Mouse (Mus musculus) testis, adult 10 weeks (tissue): Measurements from ENCODE around the gene Mcl1. TPM values are rescaled to one million over a fixed set of nuclear protein-coding genes. Genes with fewer than 3 reads are reported as not detected.

Experiments
- polyA plus RNA-seq: library from polyadenylated mRNA; stranded (reverse); fragments of 350-450 nt; fragmentation: Illumina TruSeq; extraction: RNeasy Lipid Tissue Mini Kit (QIAGEN cat#74804); gene quantifications from one replicate; pipeline ENCODE4 v1.2.3, GENCODE M21; 2014; ENCODE audit warnings: low read depth, low replicate concordance

The Mcl1 gene
- 72.5 TPM for polyA plus RNA-seq

DNA sequence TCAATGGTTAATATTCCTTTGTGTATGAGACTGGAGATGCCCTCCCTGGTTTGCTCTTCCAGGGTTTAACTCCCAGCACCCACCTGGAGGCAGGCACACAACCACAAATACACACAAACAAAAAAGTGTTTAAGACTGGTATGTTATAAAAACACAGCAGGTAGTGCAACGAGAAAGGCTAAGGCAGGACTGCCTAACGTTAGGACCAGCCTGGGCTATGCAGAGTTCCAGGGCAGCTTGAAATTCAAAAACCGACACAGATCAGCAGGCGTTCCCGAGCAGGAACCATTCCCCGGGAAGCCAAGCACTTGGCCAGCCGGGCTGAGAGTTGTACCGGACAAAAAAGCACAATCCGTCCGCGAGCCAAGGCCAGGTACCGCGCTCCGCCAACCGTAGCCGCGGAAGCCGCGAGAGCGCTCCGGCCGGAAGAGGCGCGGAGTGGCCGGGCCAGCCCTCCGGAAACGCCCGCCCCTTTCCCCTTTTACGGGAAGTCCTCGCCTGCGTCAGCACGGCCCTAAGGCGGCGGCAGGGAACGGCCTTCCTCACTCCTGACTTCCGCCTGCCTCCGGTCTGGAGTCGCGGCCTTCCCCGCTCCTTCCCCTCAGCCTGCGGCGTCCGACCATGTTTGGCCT, at the start of gene Mcl1:
Gene Mcl1 (plus strand): TSS at position 553 of the 632 bp plus-strand sequence.

DNA sequence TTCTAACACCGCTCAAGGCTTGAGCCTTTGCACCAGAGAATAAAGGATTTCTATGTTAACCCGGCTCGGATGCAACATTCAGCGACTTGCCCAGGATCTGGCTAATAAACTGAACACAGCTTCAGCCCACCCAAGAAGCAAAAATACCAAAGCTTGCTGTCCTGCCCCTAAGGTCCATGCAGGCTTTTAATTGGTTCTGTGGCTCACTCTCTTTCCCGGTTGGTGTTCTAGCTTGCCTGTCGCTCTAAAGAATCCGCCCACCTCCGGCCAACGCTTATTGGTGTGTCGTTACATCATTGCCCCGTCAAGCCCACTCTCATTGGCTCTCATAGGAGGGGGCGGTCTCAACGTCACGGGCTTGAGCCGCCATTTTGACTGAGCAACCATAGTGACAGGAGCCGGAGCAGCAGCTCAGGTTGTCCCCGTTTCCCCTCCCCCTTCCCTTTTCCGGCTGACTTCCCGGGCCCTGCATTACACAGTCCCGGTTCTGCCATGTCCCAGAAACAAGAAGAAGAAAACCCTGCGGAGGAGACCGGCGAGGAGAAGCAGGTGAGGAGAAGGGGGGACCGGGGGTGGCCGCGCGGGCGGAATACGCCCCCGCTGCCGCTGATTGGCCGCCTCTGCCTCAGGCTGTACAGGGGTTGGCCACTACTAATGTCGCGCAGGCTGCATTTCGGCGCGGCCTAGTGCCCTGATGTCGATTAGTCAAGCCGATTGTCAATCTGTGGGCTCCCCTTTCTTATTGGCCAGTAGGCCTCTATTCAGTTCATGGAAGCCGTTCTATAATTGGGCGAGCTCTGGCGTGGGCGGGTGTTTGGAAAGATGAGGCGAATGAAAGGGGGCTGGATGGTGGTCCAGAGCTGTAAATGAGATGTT, 33.7 kb upstream of the Mcl1 start, which contains the start of gene Ensa:
Gene Ensa (plus strand): TSS at position 366 of the 876 bp plus-strand sequence.

DNA sequence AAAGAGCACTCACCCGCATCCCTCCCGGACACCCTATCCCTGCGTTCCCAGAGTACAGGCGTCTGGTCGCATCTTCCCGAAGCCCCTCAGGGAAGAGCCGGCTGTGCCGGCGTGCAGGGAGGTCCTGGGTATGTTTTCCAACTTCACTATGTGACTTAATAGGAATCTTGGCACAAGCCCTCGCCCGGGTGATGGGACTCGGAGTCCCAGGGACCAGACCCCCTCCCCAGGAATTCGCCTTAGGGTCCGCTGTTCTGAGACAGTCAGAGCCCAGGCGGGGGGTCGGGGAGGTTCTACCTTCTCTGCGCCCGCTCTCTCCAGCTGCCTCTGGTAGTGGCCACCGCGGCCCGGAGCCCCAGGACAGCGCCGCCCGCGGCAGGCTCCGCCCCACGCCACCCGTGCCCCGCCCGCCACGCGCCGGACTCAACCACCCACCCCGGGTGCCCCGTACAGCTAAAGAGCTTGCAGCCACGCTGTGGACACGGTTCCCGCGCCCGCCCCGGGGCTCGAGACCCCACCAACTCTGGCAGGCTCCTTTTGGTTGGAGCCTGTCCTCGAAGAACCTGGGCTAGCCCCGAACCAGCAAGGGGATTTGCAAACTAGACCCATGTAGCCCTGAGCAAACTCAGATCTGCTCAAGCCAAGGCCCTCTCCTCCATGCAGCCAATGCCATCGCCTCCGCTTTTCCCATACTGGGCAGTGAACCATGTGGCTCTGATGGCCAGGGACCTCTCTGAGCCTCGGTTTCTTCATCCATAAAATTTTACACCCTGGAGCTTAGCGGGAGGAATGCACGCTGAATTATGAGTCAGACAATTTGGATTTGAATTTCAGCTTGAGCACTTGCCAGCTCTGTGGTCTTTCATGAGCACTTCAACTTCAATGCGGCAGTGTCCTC, 29.2 kb downstream of the Mcl1 start, which contains the start of gene Adamtsl4:
Gene Adamtsl4 (minus strand): TSS at position 394 of the 898 bp plus-strand sequence.

Other genes starting within 250 kb of the Mcl1 start
- 18.7 TPM for gene Arnt, start 224.4 kb upstream of the Mcl1 start, polyA plus RNA-seq
- 1.9 TPM for gene Ctsk, start 159.5 kb upstream of the Mcl1 start, polyA plus RNA-seq
- 10.9 TPM for gene Ctss, start 132.0 kb upstream of the Mcl1 start, polyA plus RNA-seq
- gene Hormad1, start 99.1 kb upstream of the Mcl1 start, polyA plus RNA-seq: 649 TPM
- 29.8 TPM for gene Golph3l, start 69.9 kb upstream of the Mcl1 start, polyA plus RNA-seq
- 50.6 TPM for gene Ensa, start 33.8 kb upstream of the Mcl1 start, polyA plus RNA-seq
- 0.08 TPM for gene Adamtsl4, start 29.1 kb downstream of the Mcl1 start, polyA plus RNA-seq
- 0.95 TPM for gene Ecm1, start 80.8 kb downstream of the Mcl1 start, polyA plus RNA-seq
- gene Tars2, start 101.4 kb downstream of the Mcl1 start, polyA plus RNA-seq: 12.8 TPM
- gene Rprd2, start 160.1 kb downstream of the Mcl1 start, polyA plus RNA-seq: 29.8 TPM
- gene Prpf3, start 197.1 kb downstream of the Mcl1 start, polyA plus RNA-seq: 39.6 TPM
- 11.8 TPM for gene Mrps21, start 212.7 kb downstream of the Mcl1 start, polyA plus RNA-seq
- 4.8 TPM for gene Ciart, start 223.5 kb downstream of the Mcl1 start, polyA plus RNA-seq
- 7.3 TPM for gene BC028528, start 233.2 kb downstream of the Mcl1 start, polyA plus RNA-seq
- 3.9 TPM for gene Aph1a, start 235.2 kb downstream of the Mcl1 start, polyA plus RNA-seq
- gene Car14, start 245.9 kb downstream of the Mcl1 start, polyA plus RNA-seq: 1.8 TPM